10 mouse cellular contexts compared by ENCODE assay signal in the genomic region with DNA sequence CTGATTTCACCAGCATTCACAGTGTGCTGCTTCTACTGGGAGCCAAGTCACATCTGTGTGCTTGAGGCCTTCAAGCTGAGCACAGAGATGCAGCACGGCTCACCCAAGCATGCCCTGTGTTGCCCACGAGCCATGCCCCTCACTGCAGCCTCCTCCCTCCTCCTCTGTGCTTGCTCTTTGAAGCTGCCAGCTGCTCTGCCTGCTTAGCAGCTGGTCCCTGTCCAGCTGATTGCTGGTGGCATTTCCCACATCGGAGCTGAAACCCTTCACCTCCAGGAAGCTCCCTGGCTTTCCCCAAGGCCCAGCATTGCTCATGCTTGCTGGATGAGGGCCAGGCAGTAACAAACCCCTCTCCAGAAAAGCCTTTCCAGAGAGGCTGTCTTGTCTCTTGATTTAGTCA. TPM values are rescaled to one million over a fixed set of nuclear protein-coding genes. Genes with fewer than 3 reads are reported as not detected.
A peak's percentile ranks its signal among the peaks of the same experiment; 100 is the strongest.
DNase-seq lines count a peak whose midpoint lies in the region; ATAC-seq and TF ChIP-seq lines count a peak whose summit lies in the region.
"Had no signal": no experiment of that assay in that cellular context is flagged by ENCODE, and none has a peak within 500 bp of the region (broad histone marks: within the 10 kb centered on the region; RNA-seq: fewer than 3 reads in every experiment).

No protein-coding gene starts in this region.

- no peak for TF ChIP-seq CTCF in kidney, postnatal 0 days (IDR thresholded peaks at IDR 0.05; ENCODE audit: low read depth)

- H3K4me2 ChIP-seq in kidney, postnatal 0 days (ENCODE audit: low read length), result no peak overlapping the region
- H3K4me2 ChIP-seq in intestine, embryonic 16.5 days (ENCODE audit: low read depth, low read length), result no peak overlapping the region
- H3K4me2 ChIP-seq: forebrain, embryonic 12.5 days; liver, embryonic 15.5 days had no signal

- H3K4me3 ChIP-seq in kidney, postnatal 0 days (replicated peaks; ENCODE audit: low read depth, low read length), result no peak overlapping the region
- H3K4me3 ChIP-seq in intestine, embryonic 16.5 days (ENCODE audit: low read length), result no peak overlapping the region
- H3K4me3 ChIP-seq: forebrain, embryonic 12.5 days; liver, embryonic 15.5 days had no signal

- H3K4me1 ChIP-seq in kidney, postnatal 0 days (replicated peaks; ENCODE audit: insufficient read depth, low read length), result no peaks in the 10 kb centered on the region
- H3K4me1 ChIP-seq in intestine, embryonic 16.5 days (ENCODE audit: control insufficient read depth, insufficient read depth, low read length), result peaks cover 3% of the 10 kb centered on the region; the same call in 1 of the 2 replicates
- H3K4me1 ChIP-seq: liver, embryonic 15.5 days had no signal

- peak; percentile 86 for ATAC-seq in kidney, postnatal 0 days (replicated peaks; ENCODE audit: low FRiP score, low read depth)
- peak; percentile 23; the same call in 1 of the 2 replicates for ATAC-seq in intestine, embryonic 16.5 days

- no peak overlapping the region for H3K9ac ChIP-seq in kidney, postnatal 0 days (ENCODE audit: low read depth, low read length)
- H3K9ac ChIP-seq in intestine, embryonic 16.5 days (ENCODE audit: low read depth, low read length), result no peak overlapping the region
- H3K9ac ChIP-seq: forebrain, embryonic 12.5 days; liver, embryonic 15.5 days had no signal

- 15% methylated on average over 3 of the region's 3 CpGs for WGBS in kidney, postnatal 0 days
- WGBS in intestine, embryonic 16.5 days, result 27% methylated on average over 3 of the region's 3 CpGs

- H3K27me3 ChIP-seq in kidney, postnatal 0 days (ENCODE audit: insufficient read depth, low read length), result no peaks in the 10 kb centered on the region
- H3K27me3 ChIP-seq in intestine, embryonic 16.5 days (replicated peaks; ENCODE audit: control insufficient read depth, insufficient read depth, low read length), result no peaks in the 10 kb centered on the region
- H3K27me3 ChIP-seq: forebrain, embryonic 12.5 days; liver, embryonic 15.5 days had no signal

- DNase-seq in kidney, postnatal 0 days (ENCODE audit: low spot score), result peak; percentile 61
- DNase-seq in kidney, adult 9 months, result no peak
- DNase-seq in 3134 (ENCODE audit: extremely low read depth, insufficient read length, low spot score) (peak; percentile 51), MN1 (ENCODE audit: low spot score) (peak; percentile 82)
- no peak for DNase-seq in frontal cortex, postnatal 25 days (ENCODE audit: low spot score in 2 of 2)
- DNase-seq in embryo, embryonic 11 days, result no peak

- H3K27ac ChIP-seq in kidney, postnatal 0 days, result no peak overlapping the region
- H3K27ac ChIP-seq in intestine, embryonic 16.5 days (ENCODE audit: low read length), result peak overlapping the region; percentile 56
- H3K27ac ChIP-seq: forebrain, embryonic 12.5 days; liver, embryonic 15.5 days had no signal

- H3K36me3 ChIP-seq in kidney, postnatal 0 days (ENCODE audit: insufficient read depth, low read length), result no peaks in the 10 kb centered on the region
- no peaks in the 10 kb centered on the region for H3K36me3 ChIP-seq in intestine, embryonic 16.5 days (ENCODE audit: control insufficient read depth, insufficient read depth, low read length)
- H3K36me3 ChIP-seq: forebrain, embryonic 12.5 days; liver, embryonic 15.5 days had no signal

- no peaks in the 10 kb centered on the region for H3K9me3 ChIP-seq in kidney, postnatal 0 days (replicated peaks; ENCODE audit: low read length)
- no peaks in the 10 kb centered on the region for H3K9me3 ChIP-seq in intestine, embryonic 16.5 days (ENCODE audit: control insufficient read depth, low read length)
- H3K9me3 ChIP-seq: forebrain, embryonic 12.5 days; liver, embryonic 15.5 days had no signal

RNA-seq across cellular contexts. Expression of a gene that starts 22.4 kb away (rescaled TPM):
- polyA plus RNA-seq in kidney, postnatal 0 days (2015; fragmentation: Nextera tagmentation; extraction: Ambion mirVana), result 0.11 and 0.22 TPM in 2 replicates
- polyA plus RNA-seq in intestine, embryonic 16.5 days (2015; fragmentation: Nextera tagmentation; extraction: Ambion mirVana), result 1.8 and 2.0 TPM in 2 replicates

RNA-seq across cellular contexts. Expression of a gene that starts 37.6 kb away (rescaled TPM):
- 1.9 and 2.0 TPM in 2 replicates for polyA plus RNA-seq in kidney, postnatal 0 days (2015; fragmentation: Nextera tagmentation; extraction: Ambion mirVana)
- polyA plus RNA-seq in intestine, embryonic 16.5 days (2015; fragmentation: Nextera tagmentation; extraction: Ambion mirVana), result 23.2 and 24.3 TPM in 2 replicates

RNA-seq across cellular contexts. Expression of a gene that starts 58.4 kb away (rescaled TPM):
- not detected in 2 replicates for polyA plus RNA-seq in kidney, postnatal 0 days (2015; fragmentation: Nextera tagmentation; extraction: Ambion mirVana)
- polyA plus RNA-seq in intestine, embryonic 16.5 days (2015; fragmentation: Nextera tagmentation; extraction: Ambion mirVana), result not detected in 2 replicates
- polyA plus RNA-seq: forebrain, embryonic 12.5 days; liver, embryonic 15.5 days; thymus, postnatal 0 days had no signal

Comparison
In these comparisons a context has a peak if more than half of its experiments do, and no peak if none do; other contexts are left out.
1. DNase-seq: peak in kidney, postnatal 0 days (single experiment), 3134 (single experiment) and MN1 (single experiment); none in kidney, adult 9 months (single experiment), frontal cortex, postnatal 25 days (0 of 2) and embryo, embryonic 11 days (single experiment).